Mouse (Mus musculus): Measurements from ENCODE around the gene Adh1. TPM values are rescaled to one million over a fixed set of nuclear protein-coding genes. Genes with fewer than 3 reads are reported as not detected.

Adh1 gene
- polyA plus RNA-seq, 2 experiments: 3.8 to 8.4 TPM

- no peak for DNase-seq (ENCODE audit: low read depth in 3 of 3, low spot score in 3 of 3)
Measured at GRCm38 (mm10) chr3:138229448-138229847, 31.3 kb upstream of the Adh1 start.

GRCm38 (mm10) chr3:138230266-138230665 lies 30.5 kb upstream of the Adh1 start:
- WGBS (ENCODE audit: insufficient replicate concordance): 75% methylated on average over 3 of the region's 3 CpGs

More at GRCm38 (mm10) chr3:138229448-138229847, 31.3 kb upstream of the Adh1 start:
- H3K36me3 ChIP-seq (replicated peaks; ENCODE audit: control insufficient read depth, insufficient read depth, low read depth): no peaks in the 10 kb centered on the region
- no peak for ATAC-seq (ENCODE audit: insufficient read depth)
- TF ChIP-seq CTCF (IDR thresholded peaks at IDR 0.05; ENCODE audit: low read depth) (no peak), EP300 (IDR thresholded peaks at IDR 0.05; ENCODE audit: low read depth) (no peak)
- H3K27ac ChIP-seq: no peak overlapping the region
- no peak overlapping the region for H3K4me2 ChIP-seq (ENCODE audit: low read depth)
- H3K4me1 ChIP-seq (replicated peaks; ENCODE audit: control insufficient read depth in 2 of 2, insufficient read depth in 2 of 2, low read length in 1 of 2): peaks cover 0 to 9% of the 10 kb centered on the region in 2 experiments; a peak in 2 of 4 replicates
- 70% methylated on average over 1 of the region's 1 CpGs for WGBS (ENCODE audit: insufficient replicate concordance)
- no peaks in the 10 kb centered on the region for H3K9me3 ChIP-seq (ENCODE audit: control insufficient read depth, low read length)
- H3K27me3 ChIP-seq (ENCODE audit: control insufficient read depth, insufficient read depth, low read length): no peaks in the 10 kb centered on the region
- H3K4me3 ChIP-seq (ENCODE audit: insufficient read depth in 1 of 2, low read depth in 2 of 2, low read length in 2 of 2): no peak overlapping the region
- H3K9ac ChIP-seq (replicated peaks): no peak overlapping the region

GRCm38 (mm10) chr3:138231531-138231930 lies 29.3 kb upstream of the Adh1 start:
- Histone ChIP-seq H3K4me1 (replicated peaks; ENCODE audit: control insufficient read depth in 2 of 2, insufficient read depth in 2 of 2, low read length in 1 of 2) (no peaks in the 10 kb centered on the region), H3K27ac (no peak overlapping the region), H3K4me2 (ENCODE audit: low read depth) (no peak overlapping the region), H3K27me3 (ENCODE audit: control insufficient read depth, insufficient read depth, low read length) (no peaks in the 10 kb centered on the region), H3K9me3 (ENCODE audit: control insufficient read depth, low read length) (no peaks in the 10 kb centered on the region), H3K9ac (replicated peaks) (no peak overlapping the region), H3K36me3 (replicated peaks; ENCODE audit: control insufficient read depth, insufficient read depth, low read depth) (no peaks in the 10 kb centered on the region), H3K4me3 (ENCODE audit: insufficient read depth in 1 of 2, low read depth in 2 of 2, low read length in 2 of 2) (no peak overlapping the region)
- no peak for ATAC-seq (ENCODE audit: insufficient read depth)
- no peak for DNase-seq (ENCODE audit: low read depth in 3 of 3, low spot score in 3 of 3)
- WGBS (ENCODE audit: insufficient replicate concordance): 55% methylated on average over 2 of the region's 2 CpGs
- TF ChIP-seq CTCF (IDR thresholded peaks at IDR 0.05; ENCODE audit: low read depth): no peak
- TF ChIP-seq EP300 (IDR thresholded peaks at IDR 0.05; ENCODE audit: low read depth): no peak

More at GRCm38 (mm10) chr3:138230266-138230665, 30.5 kb upstream of the Adh1 start:
- TF ChIP-seq CTCF (IDR thresholded peaks at IDR 0.05; ENCODE audit: low read depth) (no peak), EP300 (IDR thresholded peaks at IDR 0.05; ENCODE audit: low read depth) (no peak)
- H3K4me3 ChIP-seq (ENCODE audit: insufficient read depth in 1 of 2, low read depth in 2 of 2, low read length in 2 of 2): no peak overlapping the region
- H3K9me3 ChIP-seq (ENCODE audit: control insufficient read depth, low read length): no peaks in the 10 kb centered on the region
- ATAC-seq (ENCODE audit: insufficient read depth) (no peak), DNase-seq (ENCODE audit: low read depth in 3 of 3, low spot score in 3 of 3) (no peak)
- H3K4me1 ChIP-seq (replicated peaks; ENCODE audit: control insufficient read depth in 2 of 2, insufficient read depth in 2 of 2, low read length in 1 of 2): peaks cover 0 to 7% of the 10 kb centered on the region in 2 experiments; a peak in 2 of 4 replicates
- H3K27ac ChIP-seq: no peak overlapping the region
- no peaks in the 10 kb centered on the region for H3K27me3 ChIP-seq (ENCODE audit: control insufficient read depth, insufficient read depth, low read length)
- no peak overlapping the region for H3K4me2 ChIP-seq (ENCODE audit: low read depth)
- H3K36me3 ChIP-seq (replicated peaks; ENCODE audit: control insufficient read depth, insufficient read depth, low read depth): no peaks in the 10 kb centered on the region
- H3K9ac ChIP-seq (replicated peaks): no peak overlapping the region

GRCm38 (mm10) chr3:138236546-138237163 lies 24.1 kb upstream of the Adh1 start:
- 64% methylated on average over 11 of the region's 11 CpGs for WGBS (ENCODE audit: insufficient replicate concordance)
- H3K36me3 ChIP-seq (replicated peaks; ENCODE audit: control insufficient read depth, insufficient read depth, low read depth): no peaks in the 10 kb centered on the region
- H3K27me3 ChIP-seq (ENCODE audit: control insufficient read depth, insufficient read depth, low read length): no peaks in the 10 kb centered on the region
- H3K4me2 ChIP-seq (ENCODE audit: low read depth): no peak overlapping the region
- H3K4me3 ChIP-seq (ENCODE audit: insufficient read depth in 1 of 2, low read depth in 2 of 2, low read length in 2 of 2): no peak overlapping the region
- no peak overlapping the region for H3K9ac ChIP-seq (replicated peaks)
- no peak overlapping the region for H3K27ac ChIP-seq
- ATAC-seq (ENCODE audit: insufficient read depth) (no peak), DNase-seq (ENCODE audit: low read depth in 3 of 3, low spot score in 3 of 3) (no peak)
- TF ChIP-seq CTCF (IDR thresholded peaks at IDR 0.05; ENCODE audit: low read depth) (no peak), EP300 (IDR thresholded peaks at IDR 0.05; ENCODE audit: low read depth) (no peak)
- H3K9me3 ChIP-seq (ENCODE audit: control insufficient read depth, low read length): no peaks in the 10 kb centered on the region
- peaks cover 0 to 4% of the 10 kb centered on the region in 2 experiments; a peak in 2 of 4 replicates for H3K4me1 ChIP-seq (replicated peaks; ENCODE audit: control insufficient read depth in 2 of 2, insufficient read depth in 2 of 2, low read length in 1 of 2)

GRCm38 (mm10) chr3:138238046-138238445 lies 22.7 kb upstream of the Adh1 start:
- 55% methylated on average over 10 of the region's 10 CpGs for WGBS (ENCODE audit: insufficient replicate concordance)
- Histone ChIP-seq H3K36me3 (replicated peaks; ENCODE audit: control insufficient read depth, insufficient read depth, low read depth) (no peaks in the 10 kb centered on the region), H3K9ac (replicated peaks) (no peak overlapping the region), H3K27me3 (ENCODE audit: control insufficient read depth, insufficient read depth, low read length) (no peaks in the 10 kb centered on the region), H3K9me3 (ENCODE audit: control insufficient read depth, low read length) (no peaks in the 10 kb centered on the region), H3K4me3 (ENCODE audit: insufficient read depth in 1 of 2, low read depth in 2 of 2, low read length in 2 of 2) (no peak overlapping the region), H3K27ac (no peak overlapping the region), H3K4me2 (ENCODE audit: low read depth) (no peak overlapping the region), H3K4me1 (replicated peaks; ENCODE audit: control insufficient read depth in 2 of 2, insufficient read depth in 2 of 2, low read length in 1 of 2) (peaks cover 0 to 4% of the 10 kb centered on the region in 2 experiments; a peak in 2 of 4 replicates)
- DNase-seq (ENCODE audit: low read depth in 3 of 3, low spot score in 3 of 3) (no peak), ATAC-seq (ENCODE audit: insufficient read depth) (no peak)
- TF ChIP-seq EP300 (IDR thresholded peaks at IDR 0.05; ENCODE audit: low read depth): no peak

All from liver, embryonic 14.5 days (tissue).